Mouse (Mus musculus): ENCODE measurements around the gene Tbc1d30. TPM values are rescaled to one million over a fixed set of nuclear protein-coding genes. Genes with fewer than 3 reads are reported as not detected.

The Tbc1d30 gene
- polyA plus RNA-seq, 1 experiment from 2014 or later: 5.3 TPM

GRCm38 (mm10) chr10:121225636-121226035 is 125.4 kb downstream of the Tbc1d30 start:
- Histone ChIP-seq H3K4me2 (ENCODE audit: low read depth) (no peak overlapping the region), H3K9me3 (ENCODE audit: control insufficient read depth, low read length) (peaks cover 1% of the 10 kb centered on the region; the same call in 1 of the 2 replicates), H3K9ac (ENCODE audit: low read length) (no peak overlapping the region), H3K4me1 (ENCODE audit: control insufficient read depth, insufficient read depth, low read length) (no peaks in the 10 kb centered on the region), H3K36me3 (ENCODE audit: control insufficient read depth, insufficient read depth, low read length) (no peaks in the 10 kb centered on the region), H3K27me3 (ENCODE audit: control insufficient read depth, insufficient read depth, low read length) (no peaks in the 10 kb centered on the region), H3K27ac (ENCODE audit: low read depth, low read length) (no peak overlapping the region), H3K4me3 (ENCODE audit: low read depth, low read length) (no peak overlapping the region)
- ATAC-seq (ENCODE audit: insufficient read depth, low FRiP score, low TSS enrichment) (no peak), DNase-seq (ENCODE audit: low spot score) (no peak)
- 75% methylated on average over 6 of the region's 6 CpGs for WGBS

- ATAC-seq (ENCODE audit: insufficient read depth, low FRiP score, low TSS enrichment): no peak
- 93% methylated on average over 4 of the region's 4 CpGs for WGBS
These were observed 128.2 kb downstream of the Tbc1d30 start for GRCm38 (mm10) chr10:121222881-121223280.

GRCm38 (mm10) chr10:121218616-121219015 is 132.5 kb downstream of the Tbc1d30 start:
- 91% methylated on average over 7 of the region's 7 CpGs for WGBS
- H3K4me1 ChIP-seq (ENCODE audit: control insufficient read depth, insufficient read depth, low read length): no peaks in the 10 kb centered on the region
- DNase-seq (ENCODE audit: low spot score) (no peak), ATAC-seq (ENCODE audit: insufficient read depth, low FRiP score, low TSS enrichment) (no peak)
- no peak overlapping the region for H3K4me3 ChIP-seq (ENCODE audit: low read depth, low read length)
- no peaks in the 10 kb centered on the region for H3K36me3 ChIP-seq (ENCODE audit: control insufficient read depth, insufficient read depth, low read length)
- H3K27me3 ChIP-seq (ENCODE audit: control insufficient read depth, insufficient read depth, low read length): no peaks in the 10 kb centered on the region
- H3K4me2 ChIP-seq (ENCODE audit: low read depth): no peak overlapping the region
- H3K9me3 ChIP-seq (ENCODE audit: control insufficient read depth, low read length): peaks cover 5% of the 10 kb centered on the region; the same call in 1 of the 2 replicates
- no peak overlapping the region for H3K27ac ChIP-seq (ENCODE audit: low read depth, low read length)
- no peak overlapping the region for H3K9ac ChIP-seq (ENCODE audit: low read length)

More at GRCm38 (mm10) chr10:121222881-121223280, 128.2 kb downstream of the Tbc1d30 start:
- Histone ChIP-seq H3K27ac (ENCODE audit: low read depth, low read length) (no peak overlapping the region), H3K9me3 (ENCODE audit: control insufficient read depth, low read length) (peaks cover 5% of the 10 kb centered on the region; the same call in 1 of the 2 replicates), H3K27me3 (ENCODE audit: control insufficient read depth, insufficient read depth, low read length) (no peaks in the 10 kb centered on the region), H3K4me3 (ENCODE audit: low read depth, low read length) (no peak overlapping the region), H3K4me2 (ENCODE audit: low read depth) (no peak overlapping the region), H3K4me1 (ENCODE audit: control insufficient read depth, insufficient read depth, low read length) (no peaks in the 10 kb centered on the region), H3K9ac (ENCODE audit: low read length) (no peak overlapping the region), H3K36me3 (ENCODE audit: control insufficient read depth, insufficient read depth, low read length) (no peaks in the 10 kb centered on the region)
- no peak for DNase-seq (ENCODE audit: low spot score)

- DNase-seq (ENCODE audit: low spot score) (no peak), ATAC-seq (ENCODE audit: insufficient read depth, low FRiP score, low TSS enrichment) (no peak)
- H3K4me3 ChIP-seq (ENCODE audit: low read depth, low read length): no peak overlapping the region
- no peaks in the 10 kb centered on the region for H3K27me3 ChIP-seq (ENCODE audit: control insufficient read depth, insufficient read depth, low read length)
- WGBS: 86% methylated on average over 3 of the region's 3 CpGs
- H3K36me3 ChIP-seq (ENCODE audit: control insufficient read depth, insufficient read depth, low read length): no peaks in the 10 kb centered on the region
- H3K4me2 ChIP-seq (ENCODE audit: low read depth): no peak overlapping the region
- no peaks in the 10 kb centered on the region for H3K4me1 ChIP-seq (ENCODE audit: control insufficient read depth, insufficient read depth, low read length)
- no peak overlapping the region for H3K27ac ChIP-seq (ENCODE audit: low read depth, low read length)
- peaks cover 5% of the 10 kb centered on the region; the same call in 1 of the 2 replicates for H3K9me3 ChIP-seq (ENCODE audit: control insufficient read depth, low read length)
- H3K9ac ChIP-seq (ENCODE audit: low read length): no peak overlapping the region
These were observed 134.3 kb downstream of the Tbc1d30 start for GRCm38 (mm10) chr10:121216804-121217203.

Other genes with a start within 250 kb of the Tbc1d30 start
- 52.5 and 53.5 TPM in 2 replicates for gene Gns, start 13.8 kb upstream of the Tbc1d30 start, polyA plus RNA-seq (2014; fragmentation: Nextera tagmentation; extraction: Ambion mirVana)
- 10.8 and 10.9 TPM in 2 replicates for gene Rassf3, start 125.1 kb upstream of the Tbc1d30 start, polyA plus RNA-seq (2014; fragmentation: Nextera tagmentation; extraction: Ambion mirVana)
- gene Tbk1, start 235.5 kb upstream of the Tbc1d30 start, polyA plus RNA-seq (2014; fragmentation: Nextera tagmentation; extraction: Ambion mirVana): 32.4 and 34.9 TPM in 2 replicates